Mouse (Mus musculus) stomach, embryonic 16.5 days (tissue): Measurements from ENCODE around the gene Tmem92. TPM values are rescaled to one million over a fixed set of nuclear protein-coding genes. Genes with fewer than 3 reads are reported as not detected.

Experiments used
- ATAC-seq: fragments of 200-750 bp; cut with Nextera tagmentation; 2 replicates; pipeline ENCODE4 v1.8.0; 2017; ENCODE audit warnings: moderate number of reproducible peaks, moderate TSS enrichment; ENCODE audit not compliant: insufficient read depth, low FRiP score
- H3K27ac ChIP-seq: fragments of 300-500 bp; sonication (generic); 2 replicates; pipeline ENCODE4 v1.5.1; 2014; ENCODE audit warnings: low read length
- H3K27me3 ChIP-seq: fragments of 300-500 bp; sonication (generic); 2 replicates; pipeline ENCODE4 v1.6.1; 2014; ENCODE audit warnings: low read length, control low read depth, mixed read lengths; ENCODE audit not compliant: control insufficient read depth, insufficient read depth
- H3K36me3 ChIP-seq: fragments of 300-500 bp; sonication (generic); 2 replicates; pipeline ENCODE4 v1.6.1; 2014; ENCODE audit warnings: low read length; ENCODE audit not compliant: control insufficient read depth, insufficient read depth
- H3K4me1 ChIP-seq: fragments of 300-500 bp; sonication (generic); 2 replicates; pipeline ENCODE4 v1.6.1; 2014; ENCODE audit warnings: low read length, control low read depth, mixed read lengths; ENCODE audit not compliant: control insufficient read depth, insufficient read depth
- H3K4me2 ChIP-seq: fragments of 300-500 bp; sonication (generic); 2 replicates; pipeline ENCODE4 v1.6.1; 2014; ENCODE audit warnings: low read depth, low read length, mixed read lengths
- H3K4me3 ChIP-seq: fragments of 300-500 bp; sonication (generic); replicated peaks from 2 replicates; pipeline ENCODE4 v1.5.1; 2014; ENCODE audit warnings: mild to moderate bottlenecking, low read length
- H3K9ac ChIP-seq: fragments of 300-500 bp; sonication (generic); 2 replicates; pipeline ENCODE4 v1.6.1; 2014; ENCODE audit warnings: low read length
- H3K9me3 ChIP-seq: fragments of 300-500 bp; sonication (generic); replicated peaks from 2 replicates; pipeline ENCODE4 v1.6.1; 2016; ENCODE audit warnings: low read length, control low read depth; ENCODE audit not compliant: control insufficient read depth
- WGBS: fragments of 180-500 bp; shearing (Covaris S2); extraction: QIAGEN DNeasy Blood & Tissue Kit; methylation state at CpG from one replicate; pipeline ENCODE4 v1.1.7; 2014; 5-methylcytosine and 5-hydroxymethylcytosine counted together
- polyA plus RNA-seq: library from polyadenylated mRNA; unstranded; fragments of >200 nt; fragmentation: Nextera tagmentation; extraction: Ambion mirVana; gene quantifications from 2 replicates; pipeline ENCODE4 v1.2.1, GENCODE M21; 2015

Tmem92 gene
- polyA plus RNA-seq, 1 experiment from 2014 or later: not detected

DNA sequence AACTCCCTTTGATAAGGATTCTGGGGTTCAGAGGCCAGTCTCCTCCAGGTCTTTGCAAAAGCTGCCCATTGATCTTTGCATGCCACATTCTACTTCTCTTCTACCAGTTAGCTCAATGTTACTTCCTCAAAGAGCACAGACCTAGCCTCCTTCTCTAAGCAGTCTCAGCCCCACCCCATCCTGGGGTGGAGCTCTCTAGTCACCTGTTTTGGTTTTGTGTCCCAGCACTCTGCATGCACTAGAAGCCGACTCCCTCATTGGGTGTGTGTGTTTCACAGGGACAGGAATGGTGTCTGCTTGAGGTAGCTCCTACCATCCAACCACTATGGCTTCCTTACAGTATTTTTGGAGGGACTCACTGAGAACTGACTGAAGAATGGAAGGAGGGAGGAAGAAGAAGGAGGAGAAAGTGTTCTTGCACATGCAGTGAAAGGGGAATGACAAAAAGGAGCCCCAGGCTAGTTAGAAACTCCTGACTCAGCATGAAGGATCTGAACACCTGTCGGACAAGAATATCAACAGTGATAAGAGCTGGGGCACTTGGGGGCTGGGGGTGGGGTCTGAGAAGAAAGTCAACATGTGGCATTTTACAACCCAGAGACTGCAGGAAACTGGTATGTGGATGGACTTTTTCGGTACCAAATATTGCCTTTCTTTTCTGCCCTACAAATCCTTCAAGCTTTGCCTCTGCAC, 10.0 kb downstream of the Tmem92 start:
- no peaks in the 10 kb centered on the region for H3K9me3 ChIP-seq
- ATAC-seq: peak; percentile 76
- WGBS: 42% methylated on average over 3 of the region's 3 CpGs
- peak overlapping the region; percentile 54; the same call in 1 of the 2 replicates for H3K27ac ChIP-seq
- no peaks in the 10 kb centered on the region for H3K36me3 ChIP-seq
- no peak overlapping the region for H3K4me3 ChIP-seq
- H3K4me2 ChIP-seq: no peak overlapping the region
- no peak overlapping the region for H3K9ac ChIP-seq
- no peaks in the 10 kb centered on the region for H3K4me1 ChIP-seq
- H3K27me3 ChIP-seq: no peaks in the 10 kb centered on the region

DNA sequence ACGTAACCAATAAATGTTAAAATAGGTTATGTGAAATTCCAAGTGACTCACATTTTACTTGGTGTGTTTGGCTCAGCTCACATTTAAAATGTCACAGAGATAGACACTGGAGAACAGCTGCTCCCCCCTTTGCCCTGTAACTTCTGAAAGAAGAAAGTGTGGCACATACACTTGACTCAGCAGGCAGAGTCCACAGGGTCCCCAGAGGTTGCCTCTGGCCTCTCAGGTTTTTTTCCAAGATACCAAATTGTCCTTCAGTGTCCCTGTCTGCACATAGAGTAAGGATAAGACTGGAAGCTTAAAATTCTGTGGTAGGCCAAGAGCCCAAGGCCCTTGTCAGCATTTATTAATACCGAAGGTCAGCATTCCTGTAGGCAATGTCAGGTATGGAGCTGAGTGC, 15.3 kb downstream of the Tmem92 start:
- ATAC-seq: no peak
- no peak overlapping the region for H3K4me2 ChIP-seq
- 93% methylated on average over 2 of the region's 2 CpGs for WGBS
- no peaks in the 10 kb centered on the region for H3K36me3 ChIP-seq
- no peak overlapping the region for H3K4me3 ChIP-seq
- H3K9me3 ChIP-seq: no peaks in the 10 kb centered on the region
- H3K27ac ChIP-seq: no peak overlapping the region
- H3K4me1 ChIP-seq: no peaks in the 10 kb centered on the region
- H3K27me3 ChIP-seq: no peaks in the 10 kb centered on the region
- no peak overlapping the region for H3K9ac ChIP-seq

DNA sequence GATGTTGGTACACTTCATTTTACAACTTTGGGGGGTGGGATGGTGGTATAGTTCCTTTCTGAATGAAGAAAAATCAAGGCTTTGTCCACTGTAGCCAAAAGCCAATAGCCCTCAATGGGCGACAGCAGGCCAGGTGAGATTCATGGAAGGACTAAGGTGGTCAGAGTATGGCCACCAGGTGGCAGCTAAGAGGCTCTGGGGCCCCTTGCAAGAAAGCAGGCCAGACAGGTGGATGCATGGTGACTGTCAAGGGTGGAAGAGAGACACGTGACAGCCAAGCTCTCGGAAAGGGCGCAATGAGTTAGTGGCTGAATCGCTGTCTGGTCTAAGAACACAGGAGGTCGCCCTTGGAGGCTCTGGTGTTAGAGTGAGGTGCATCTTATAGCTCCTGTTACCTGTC, 19.7 kb downstream of the Tmem92 start:
- ATAC-seq: no peak

DNA sequence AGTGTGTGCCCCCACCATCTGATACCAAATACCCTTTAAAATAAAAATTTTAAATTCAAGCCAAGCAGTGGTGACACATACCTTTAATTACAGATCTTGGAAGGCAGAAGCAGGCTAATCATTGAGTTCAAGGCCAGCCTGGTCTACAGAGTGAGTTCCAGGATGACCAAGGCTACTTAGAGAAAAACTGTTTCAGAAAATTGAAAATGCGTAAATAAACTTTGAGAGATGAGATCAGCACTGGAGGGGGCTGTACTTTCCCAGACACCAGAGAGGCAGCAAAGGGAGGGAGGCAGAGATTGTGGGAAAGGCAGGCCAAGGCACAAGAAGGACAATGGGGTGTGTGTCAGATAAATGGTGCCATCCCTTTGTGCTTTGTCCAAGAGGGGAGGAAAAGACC, 20.2 kb downstream of the Tmem92 start:
- no peak overlapping the region for H3K4me3 ChIP-seq
- H3K36me3 ChIP-seq: no peaks in the 10 kb centered on the region
- WGBS: 80% methylated on average over 1 of the region's 1 CpGs
- H3K4me1 ChIP-seq: no peaks in the 10 kb centered on the region
- H3K9ac ChIP-seq: no peak overlapping the region
- H3K4me2 ChIP-seq: no peak overlapping the region
- H3K27ac ChIP-seq: no peak overlapping the region
- H3K27me3 ChIP-seq: no peaks in the 10 kb centered on the region
- no peaks in the 10 kb centered on the region for H3K9me3 ChIP-seq
- no peak for ATAC-seq

More for the DNA sequence above, 19.7 kb downstream of the Tmem92 start:
- H3K4me3 ChIP-seq: no peak overlapping the region
- H3K4me1 ChIP-seq: no peaks in the 10 kb centered on the region
- H3K9me3 ChIP-seq: no peaks in the 10 kb centered on the region
- 37% methylated on average over 6 of the region's 6 CpGs for WGBS
- no peaks in the 10 kb centered on the region for H3K27me3 ChIP-seq
- H3K9ac ChIP-seq: no peak overlapping the region
- no peak overlapping the region for H3K4me2 ChIP-seq
- H3K36me3 ChIP-seq: no peaks in the 10 kb centered on the region
- no peak overlapping the region for H3K27ac ChIP-seq

DNA sequence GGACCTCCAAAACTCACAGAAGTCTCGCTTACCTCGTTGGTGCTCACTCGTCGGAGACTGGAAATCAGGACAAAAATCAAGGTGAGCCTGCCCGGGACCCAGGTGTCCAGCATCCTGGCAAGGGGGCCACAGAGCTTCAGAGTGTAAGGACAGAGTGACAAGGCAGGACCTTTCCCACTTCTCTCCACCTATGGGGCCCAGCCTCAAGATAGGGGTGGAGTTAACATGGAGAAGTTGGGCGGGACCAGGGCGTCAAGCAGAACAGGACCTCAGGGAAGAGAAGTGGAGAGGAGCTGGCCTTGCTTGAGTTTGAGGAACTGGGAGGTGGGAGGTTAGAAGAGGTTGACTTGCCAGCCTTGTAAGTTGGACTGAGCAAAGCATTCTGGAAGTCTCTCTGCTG, 21.7 kb downstream of the Tmem92 start:
- no peak overlapping the region for H3K9ac ChIP-seq
- no peak overlapping the region for H3K4me3 ChIP-seq
- no peak overlapping the region for H3K4me2 ChIP-seq
- no peaks in the 10 kb centered on the region for H3K9me3 ChIP-seq
- no peaks in the 10 kb centered on the region for H3K36me3 ChIP-seq
- peak overlapping the region; percentile 52; the same call in 1 of the 2 replicates for H3K27ac ChIP-seq
- no peaks in the 10 kb centered on the region for H3K27me3 ChIP-seq
- no peaks in the 10 kb centered on the region for H3K4me1 ChIP-seq
- ATAC-seq: no peak
- WGBS: 73% methylated on average over 7 of the region's 7 CpGs

DNA sequence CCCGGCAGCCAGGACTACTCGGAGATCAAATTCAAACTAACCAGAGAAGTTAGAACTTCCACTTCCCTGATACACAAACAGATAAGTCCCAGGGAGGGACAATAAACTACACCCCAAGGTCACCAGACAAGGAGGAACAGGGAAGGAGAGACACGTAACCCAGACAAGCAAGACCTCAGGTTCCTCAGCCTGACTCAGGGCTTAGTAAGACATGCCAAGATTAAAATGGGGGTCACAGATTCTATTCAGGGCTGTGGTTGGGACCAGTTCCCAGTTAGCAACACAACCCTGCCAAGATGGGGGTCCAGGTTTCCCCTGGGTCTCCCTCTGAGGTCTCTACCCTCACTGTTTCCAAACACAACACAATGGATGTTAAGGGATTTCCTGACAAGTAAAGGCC, 22.1 kb downstream of the Tmem92 start:
- Histone ChIP-seq H3K4me2 (no peak overlapping the region), H3K36me3 (no peaks in the 10 kb centered on the region), H3K9me3 (no peaks in the 10 kb centered on the region), H3K4me1 (no peaks in the 10 kb centered on the region), H3K9ac (no peak overlapping the region), H3K4me3 (no peak overlapping the region), H3K27ac (peak overlapping the region; percentile 52; the same call in 1 of the 2 replicates), H3K27me3 (no peaks in the 10 kb centered on the region)
- peak; percentile 44; the same call in 1 of the 2 replicates for ATAC-seq
- WGBS: 62% methylated on average over 3 of the region's 3 CpGs

DNA sequence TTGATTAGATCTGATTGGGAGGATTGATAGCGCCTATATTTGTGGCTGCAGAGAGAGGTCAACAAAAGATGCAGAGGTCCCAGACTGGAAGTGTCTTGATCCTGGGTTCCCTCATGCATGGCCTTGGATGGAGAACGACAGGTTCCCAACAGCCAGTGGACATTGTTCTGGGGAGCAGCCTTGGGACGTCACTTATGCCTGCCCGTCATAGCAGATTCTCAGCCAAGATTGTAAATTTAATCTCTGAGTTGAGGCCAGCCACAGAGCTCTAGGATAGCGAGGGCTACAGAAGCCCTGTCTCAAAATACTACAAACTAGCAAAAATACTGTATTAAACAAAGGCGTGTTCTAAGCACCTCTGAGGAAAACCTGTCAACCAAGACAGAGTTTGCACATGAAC, 22.6 kb downstream of the Tmem92 start:
- no peaks in the 10 kb centered on the region for H3K27me3 ChIP-seq
- H3K9me3 ChIP-seq: no peaks in the 10 kb centered on the region
- ATAC-seq: no peak
- WGBS: 64% methylated on average over 6 of the region's 6 CpGs
- no peak overlapping the region for H3K4me3 ChIP-seq
- H3K9ac ChIP-seq: no peak overlapping the region
- peak overlapping the region; percentile 33; the same call in 1 of the 2 replicates for H3K27ac ChIP-seq
- H3K36me3 ChIP-seq: no peaks in the 10 kb centered on the region
- H3K4me1 ChIP-seq: no peaks in the 10 kb centered on the region
- H3K4me2 ChIP-seq: no peak overlapping the region

DNA sequence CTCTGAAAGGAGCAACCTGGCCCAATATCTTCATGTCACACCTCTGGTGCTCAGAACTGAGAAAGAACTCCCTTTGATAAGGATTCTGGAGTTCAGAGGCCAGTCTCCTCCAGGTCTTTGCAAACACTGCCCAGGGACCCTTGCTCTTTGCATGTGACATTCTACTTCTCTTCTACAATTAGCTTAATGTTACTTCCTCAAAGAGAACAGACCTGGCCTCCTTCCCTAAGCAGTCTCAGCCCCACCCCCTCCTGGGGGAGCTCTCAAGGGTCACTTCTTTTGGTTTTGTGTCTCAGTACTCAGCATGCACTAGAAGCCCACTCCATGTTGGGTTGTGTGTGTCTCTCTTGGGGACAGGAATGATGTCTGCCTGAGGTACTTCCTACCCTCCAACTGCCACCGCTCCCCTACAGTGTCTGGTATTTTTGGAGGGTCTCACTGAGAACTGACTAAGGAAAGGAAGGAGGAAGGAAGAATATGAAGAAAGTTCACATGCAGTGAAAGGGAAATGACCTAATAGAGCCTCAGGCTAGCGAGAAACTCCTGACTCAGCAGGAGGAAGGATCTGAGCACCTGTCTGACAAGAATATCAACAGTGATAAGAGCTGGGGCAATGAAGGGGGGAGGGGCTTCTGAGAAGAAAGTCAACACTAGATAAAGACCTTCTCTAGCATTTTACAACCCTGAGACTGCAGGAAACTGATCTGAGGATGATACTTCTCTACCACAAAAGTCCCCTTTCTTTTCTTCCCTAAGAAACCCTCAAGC, 29.4 kb downstream of the Tmem92 start:
- Histone ChIP-seq H3K4me3 (no peak overlapping the region), H3K4me2 (no peak overlapping the region), H3K27me3 (no peaks in the 10 kb centered on the region), H3K4me1 (no peaks in the 10 kb centered on the region), H3K36me3 (no peaks in the 10 kb centered on the region), H3K9me3 (no peaks in the 10 kb centered on the region), H3K27ac (no peak overlapping the region), H3K9ac (no peak overlapping the region)
- 47% methylated on average over 2 of the region's 2 CpGs for WGBS
- ATAC-seq: peak; percentile 44; the same call in 1 of the 2 replicates

DNA sequence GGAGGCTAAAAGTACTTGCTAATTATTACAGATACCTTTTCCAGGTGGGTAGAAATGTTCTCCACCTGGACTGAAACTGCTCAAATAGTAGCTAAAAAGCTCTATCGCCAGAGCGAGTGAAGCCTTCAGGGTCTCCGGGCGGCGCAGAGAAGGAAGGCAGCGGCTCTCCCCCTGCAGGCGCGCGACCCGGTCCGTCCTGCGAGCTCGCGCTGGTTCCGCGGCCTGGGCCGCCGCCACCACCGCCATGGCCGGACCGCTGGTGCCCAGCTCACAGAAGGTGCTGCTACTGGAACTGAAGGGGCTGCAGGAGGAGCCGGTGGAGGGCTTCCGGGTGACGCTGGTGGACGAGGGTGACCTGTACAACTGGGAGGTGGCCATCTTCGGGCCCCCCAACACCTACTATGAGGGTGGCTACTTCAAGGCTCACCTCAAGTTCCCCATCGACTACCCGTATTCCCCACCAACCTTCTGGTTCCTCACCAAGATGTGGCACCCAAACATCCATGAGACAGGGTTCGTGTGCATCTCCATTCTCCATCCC, 40.7 kb downstream of the Tmem92 start, which contains the start of gene Cdc34b:
Cdc34b (plus strand) TSS at position 51 of the 541 bp plus-strand sequence.
- Histone ChIP-seq H3K36me3 (no peaks in the 10 kb centered on the region), H3K9ac (no peak within 1 kb of the TSS), H3K27me3 (no peaks in the 10 kb centered on the region), H3K4me1 (no peaks in the 10 kb centered on the region), H3K4me3 (no peak within 1 kb of the TSS), H3K4me2 (no peak within 1 kb of the TSS), H3K9me3 (no peaks in the 10 kb centered on the region), H3K27ac (no peak within 1 kb of the TSS)
- ATAC-seq: peak; percentile 25; the same call in 1 of the 2 replicates
- 77% methylated on average over 29 of the region's 29 CpGs for WGBS
